ENCODE assay signal across 25 mouse cellular contexts in the genomic region with DNA sequence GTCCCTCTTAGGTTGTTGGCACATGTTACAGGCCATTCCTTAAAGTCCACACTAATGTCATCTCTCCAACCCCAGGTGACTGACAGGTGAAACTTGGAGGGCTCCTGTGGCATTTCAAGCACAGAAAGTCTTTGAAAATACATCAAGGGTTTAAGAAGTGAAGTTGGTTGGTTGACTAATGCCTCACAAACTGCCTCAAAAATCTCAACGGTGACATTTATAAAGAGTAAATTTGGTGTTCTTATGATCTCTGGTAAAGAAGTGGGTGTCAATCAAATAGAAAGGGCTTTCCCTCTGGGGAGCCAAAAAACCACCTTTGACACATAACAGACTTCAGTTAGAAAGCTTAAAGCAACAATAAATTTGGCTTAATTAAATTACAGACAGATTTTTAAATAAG.
"Had no signal": no experiment of that assay in that cellular context is flagged by ENCODE, and none has a peak within 500 bp of the region (broad histone marks: within the 10 kb centered on the region; RNA-seq: fewer than 3 reads in every experiment).

No protein-coding gene starts in this region.

- ATAC-seq: hindbrain, embryonic 16.5 days; intestine, embryonic 16.5 days had no signal

- DNase-seq: gastrocnemius, adult 2 months; gastrocnemius, postnatal 10 days; gastrocnemius, postnatal 25 days; heart, adult 18-20 months; heart, postnatal 10 days; heart, postnatal 4 days; kidney, adult 11 months; kidney, adult 2 months; kidney, adult 9 months; kidney, postnatal 14 days; kidney, postnatal 36 days; layer of hippocampus, adult 9-11 months; layer of hippocampus, postnatal 36 days; liver; liver, embryonic 13.5 days had no signal

- H3K4me2 ChIP-seq: heart, embryonic 12.5 days; hindbrain, embryonic 14.5 days; kidney, embryonic 15.5 days; limb, embryonic 12.5 days; liver, embryonic 11.5 days; liver, embryonic 13.5 days had no signal

- H3K36me3 ChIP-seq: heart, embryonic 10.5 days; heart, embryonic 12.5 days; kidney, embryonic 15.5 days; limb, embryonic 10.5 days; limb, embryonic 12.5 days; liver, embryonic 13.5 days had no signal

- H3K9ac ChIP-seq: heart, embryonic 12.5 days; hindbrain, embryonic 14.5 days; kidney, embryonic 15.5 days; limb, embryonic 12.5 days; liver, embryonic 13.5 days had no signal

- H3K9me3 ChIP-seq: heart, embryonic 10.5 days; heart, embryonic 12.5 days; kidney, embryonic 15.5 days; limb, embryonic 10.5 days; limb, embryonic 12.5 days; liver, embryonic 13.5 days had no signal

- H3K4me3 ChIP-seq: gastrocnemius, adult 2 months; heart, embryonic 10.5 days; heart, embryonic 12.5 days; kidney, embryonic 15.5 days; limb, embryonic 10.5 days; limb, embryonic 12.5 days; liver, embryonic 13.5 days had no signal

- H3K27ac ChIP-seq: gastrocnemius, adult 2 months; heart, embryonic 10.5 days; hindbrain, embryonic 14.5 days; kidney, embryonic 15.5 days; kidney, postnatal 0 days; limb, embryonic 10.5 days; limb, embryonic 12.5 days; liver, embryonic 13.5 days had no signal
